Mouse (Mus musculus) bone marrow macrophage, adult 2 months (primary cell): ENCODE measurements around the gene Manf. TPM values are rescaled to one million over a fixed set of nuclear protein-coding genes. Genes with fewer than 3 reads are reported as not detected.
A peak's percentile ranks its signal among the peaks of the same experiment; 100 is the strongest.

Experiments used
- H3K27ac ChIP-seq: 2 replicates; pipeline ENCODE4 v1.5.1; 2012; ENCODE audit warnings: low read depth, low read length; ENCODE audit not compliant: insufficient read depth
- H3K4me1 ChIP-seq: 2 replicates; pipeline ENCODE4 v1.6.1; 2012; ENCODE audit warnings: low read length; ENCODE audit not compliant: control insufficient read depth, insufficient read depth
- H3K4me3 ChIP-seq: 2 replicates; pipeline ENCODE4 v1.5.1; 2012; ENCODE audit warnings: mild to moderate bottlenecking, low read length, moderate library complexity; ENCODE audit not compliant: insufficient read depth
- CTCF ChIP-seq: IDR thresholded peaks from 2 replicates; pipeline ENCODE4 v1.5.1; 2012; ENCODE audit warnings: low read depth, mild to moderate bottlenecking, low read length, moderate library complexity
- POLR2A ChIP-seq: IDR thresholded peaks from 2 replicates; pipeline ENCODE4 v1.6.1; 2012; ENCODE audit warnings: mild to moderate bottlenecking, low read depth, low read length, borderline replicate concordance
- polyA plus RNA-seq: library from polyadenylated mRNA; stranded (reverse); fragments of >200 nt; gene quantifications from 2 replicates; pipeline ENCODE4 v1.2.4, GENCODE M21; 2012; ENCODE audit not compliant: missing spikeins, insufficient read depth, insufficient read length

Manf gene
- polyA plus RNA-seq, 1 experiment, result 92.2 TPM

GRCm38 (mm10) chr9:106885901-106886731 is 5.7 kb downstream of the Manf start:
- H3K4me3 ChIP-seq, result peak overlapping the region; percentile 85
- peak overlapping the region; percentile 45 for H3K27ac ChIP-seq
- H3K4me1 ChIP-seq, result peaks cover 49% of the 10 kb centered on the region
- TF ChIP-seq POLR2A (no peak), CTCF (no peak)

- H3K4me1 ChIP-seq, result peaks cover 45% of the 10 kb centered on the region
- peak overlapping the region; percentile 85 for H3K4me3 ChIP-seq
- no peak overlapping the region for H3K27ac ChIP-seq
- TF ChIP-seq POLR2A, result no peak
- no peak for TF ChIP-seq CTCF
Measured at GRCm38 (mm10) chr9:106884996-106885900, 6.5 kb downstream of the Manf start.

- no peak overlapping the region for H3K4me3 ChIP-seq
- TF ChIP-seq CTCF, result no peak
- TF ChIP-seq POLR2A, result no peak
- peaks cover 36% of the 10 kb centered on the region for H3K4me1 ChIP-seq
Measured at GRCm38 (mm10) chr9:106884306-106884705, 7.5 kb downstream of the Manf start.

GRCm38 (mm10) chr9:106883085-106883484 is 8.7 kb downstream of the Manf start:
- Histone ChIP-seq H3K4me3 (no peak overlapping the region), H3K4me1 (peaks cover 26% of the 10 kb centered on the region), H3K27ac (no peak overlapping the region)
- TF ChIP-seq CTCF (no peak), POLR2A (no peak)

More at GRCm38 (mm10) chr9:106884306-106884705, 7.5 kb downstream of the Manf start:
- no peak overlapping the region for H3K27ac ChIP-seq

- TF ChIP-seq POLR2A (no peak), CTCF (no peak)
- no peak overlapping the region for H3K4me3 ChIP-seq
- H3K27ac ChIP-seq, result no peak overlapping the region
- peaks cover 23% of the 10 kb centered on the region for H3K4me1 ChIP-seq
Measured at GRCm38 (mm10) chr9:106882176-106882575, 9.6 kb downstream of the Manf start.

GRCm38 (mm10) chr9:106881071-106881755 is 10.6 kb downstream of the Manf start:
- H3K27ac ChIP-seq, result no peak overlapping the region
- peaks cover 23% of the 10 kb centered on the region for H3K4me1 ChIP-seq
- no peak for TF ChIP-seq CTCF
- no peak for TF ChIP-seq POLR2A
- H3K4me3 ChIP-seq, result no peak overlapping the region

- TF ChIP-seq CTCF (no peak), POLR2A (no peak)
- no peak overlapping the region for H3K4me3 ChIP-seq
- peaks cover 19% of the 10 kb centered on the region for H3K4me1 ChIP-seq
- H3K27ac ChIP-seq, result no peak overlapping the region
Measured at GRCm38 (mm10) chr9:106879471-106879870, 12.3 kb downstream of the Manf start.

- TF ChIP-seq CTCF, result no peak
- TF ChIP-seq POLR2A, result no peak
- no peak overlapping the region for H3K27ac ChIP-seq
- H3K4me1 ChIP-seq, result no peaks in the 10 kb centered on the region; the same call in 1 of the 2 replicates
- no peak overlapping the region for H3K4me3 ChIP-seq
Measured at GRCm38 (mm10) chr9:106876666-106877065, 15.1 kb downstream of the Manf start.

GRCm38 (mm10) chr9:106874216-106874615 is 17.6 kb downstream of the Manf start:
- Histone ChIP-seq H3K4me3 (no peak overlapping the region), H3K27ac (no peak overlapping the region), H3K4me1 (no peaks in the 10 kb centered on the region)
- TF ChIP-seq POLR2A, result no peak
- TF ChIP-seq CTCF, result no peak
